Mouse (Mus musculus) C2C12 (cell line): Measurements from ENCODE around the gene Castor1.

Source experiments
- CEBPB ChIP-seq: IDR thresholded peaks from one replicate; pipeline ENCODE4 v1.6.1; 2011; ENCODE audit warnings: low read depth, mild to moderate bottlenecking, control low read depth, moderate library complexity
- CTCF ChIP-seq: IDR thresholded peaks from one replicate; pipeline ENCODE4 v1.5.1; 2011; ENCODE audit not compliant: control insufficient read depth, insufficient read depth, insufficient read length
- FOSL1 ChIP-seq: IDR thresholded peaks from one replicate; pipeline ENCODE4 v1.8.0; 2011; ENCODE audit warnings: mild to moderate bottlenecking, low read length; ENCODE audit not compliant: poor library complexity, insufficient read depth, severe bottlenecking
- MAX ChIP-seq: IDR thresholded peaks from one replicate; pipeline ENCODE4 v1.6.1; 2011; ENCODE audit warnings: mild to moderate bottlenecking, control low read depth
- MYOD1 ChIP-seq: IDR thresholded peaks from one replicate; pipeline ENCODE4 v1.6.1; 2011; ENCODE audit warnings: low read depth; ENCODE audit not compliant: control insufficient read depth, insufficient read length
- USF1 ChIP-seq: IDR thresholded peaks from one replicate; pipeline ENCODE4 v1.6.1; 2011; ENCODE audit warnings: low read depth, mild to moderate bottlenecking, control low read depth, moderate library complexity

GRCm38 (mm10) chr11:4207655-4208054, 10.4 kb upstream of the Castor1 start:
- no peak for TF ChIP-seq MYOD1
- no peak for TF ChIP-seq CTCF
- TF ChIP-seq USF1, result no peak
- TF ChIP-seq MAX, result no peak
- no peak for TF ChIP-seq CEBPB
- TF ChIP-seq FOSL1, result no peak
